Mouse (Mus musculus): Measurements from ENCODE around the gene Rad9a. TPM values are rescaled to one million over a fixed set of nuclear protein-coding genes. Genes with fewer than 3 reads are reported as not detected.
A peak's percentile ranks its signal among the peaks of the same experiment; 100 is the strongest.

Rad9a gene
- polyA plus RNA-seq, 1 experiment from 2014 or later = 38.1 TPM

GRCm38 (mm10) chr19:4191528-4192250 is 9.8 kb downstream of the Rad9a start, which contains the start of gene Ppp1ca:
Ppp1ca (plus strand) TSS chr19:4192065.
- Histone ChIP-seq H3K4me3 (peak within 1 kb of the TSS; percentile 92), H3K9ac (peak within 1 kb of the TSS; percentile 98), H3K4me1 (peaks cover 35% of the 10 kb centered on the region), H3K27me3 (no peaks in the 10 kb centered on the region), H3K36me3 (peaks cover 36% of the 10 kb centered on the region), H3K4me2 (replicated peaks) (peak within 1 kb of the TSS; percentile 98), H3K27ac (peak within 1 kb of the TSS; percentile 96), H3K9me3 (no peaks in the 10 kb centered on the region)
- 3% methylated on average over 45 of the region's 47 CpGs for WGBS
- ATAC-seq (ENCODE audit: low FRiP score, low read depth) = peak; percentile 91

GRCm38 (mm10) chr19:4190831-4191334 is 10.6 kb downstream of the Rad9a start, which contains the start of gene Tbc1d10c:
Tbc1d10c (minus strand) TSS chr19:4191284.
- H3K27ac ChIP-seq = peak within 1 kb of the TSS; percentile 96
- WGBS = 53% methylated on average over 4 of the region's 4 CpGs

DNA sequence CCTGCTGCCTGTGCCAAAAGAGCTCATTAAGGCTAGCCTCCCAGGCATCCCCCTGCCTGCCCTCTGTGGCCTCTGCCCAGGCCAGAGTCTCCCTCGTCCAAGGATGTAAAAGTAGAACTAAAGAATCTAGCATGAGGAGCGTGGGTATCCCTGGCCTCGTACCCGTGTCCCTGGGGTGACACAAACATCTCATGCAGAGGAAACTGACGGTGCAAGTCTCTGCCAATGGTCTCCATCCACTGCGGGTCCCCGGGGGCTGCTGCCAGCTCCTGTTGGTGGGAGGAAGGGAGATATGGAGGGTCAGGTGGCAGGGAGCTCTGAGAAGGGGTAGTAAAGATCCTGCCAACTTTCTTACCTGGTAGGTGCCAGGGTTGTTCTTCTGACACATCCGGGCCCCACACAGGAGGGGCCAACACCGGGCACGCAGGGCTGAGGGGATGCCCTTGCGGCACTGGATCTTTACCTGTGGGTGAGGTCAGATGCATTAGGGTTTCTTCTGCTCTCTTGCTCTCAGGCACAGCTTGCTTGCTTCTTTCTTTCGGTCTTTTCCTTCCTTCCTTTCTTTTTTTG is 12.3 kb downstream of the Rad9a start:
- H3K27ac ChIP-seq = no peak overlapping the region
- H3K4me3 ChIP-seq = no peak overlapping the region
- H3K9me3 ChIP-seq = no peaks in the 10 kb centered on the region
- peaks cover 37% of the 10 kb centered on the region for H3K4me1 ChIP-seq
- 82% methylated on average over 12 of the region's 12 CpGs for WGBS
- H3K36me3 ChIP-seq = peaks cover 11% of the 10 kb centered on the region
- no peaks in the 10 kb centered on the region for H3K27me3 ChIP-seq
- no peak overlapping the region for H3K9ac ChIP-seq
- no peak for ATAC-seq (ENCODE audit: low FRiP score, low read depth)
- H3K4me2 ChIP-seq (replicated peaks) = no peak overlapping the region

More at GRCm38 (mm10) chr19:4190831-4191334, 10.6 kb downstream of the Rad9a start, which contains the start of gene Tbc1d10c:
- H3K9ac ChIP-seq = peak within 1 kb of the TSS; percentile 98
- H3K36me3 ChIP-seq = peaks cover 28% of the 10 kb centered on the region
- no peaks in the 10 kb centered on the region for H3K27me3 ChIP-seq
- no peak for ATAC-seq (ENCODE audit: low FRiP score, low read depth)
- H3K4me3 ChIP-seq = peak within 1 kb of the TSS; percentile 92
- H3K4me2 ChIP-seq (replicated peaks) = peak within 1 kb of the TSS; percentile 98
- H3K4me1 ChIP-seq = peaks cover 27% of the 10 kb centered on the region
- no peaks in the 10 kb centered on the region for H3K9me3 ChIP-seq

- no peaks in the 10 kb centered on the region for H3K36me3 ChIP-seq
- H3K9me3 ChIP-seq = no peaks in the 10 kb centered on the region
- H3K27me3 ChIP-seq = no peaks in the 10 kb centered on the region
- no peak overlapping the region for H3K27ac ChIP-seq
- H3K4me3 ChIP-seq = no peak overlapping the region
- H3K9ac ChIP-seq = no peak overlapping the region
- 60% methylated on average over 3 of the region's 3 CpGs for WGBS
- H3K4me1 ChIP-seq = peaks cover 23% of the 10 kb centered on the region
- no peak overlapping the region for H3K4me2 ChIP-seq (replicated peaks)
- ATAC-seq (ENCODE audit: low FRiP score, low read depth) = no peak
Observed at GRCm38 (mm10) chr19:4187303-4187702, 14.2 kb downstream of the Rad9a start.

DNA sequence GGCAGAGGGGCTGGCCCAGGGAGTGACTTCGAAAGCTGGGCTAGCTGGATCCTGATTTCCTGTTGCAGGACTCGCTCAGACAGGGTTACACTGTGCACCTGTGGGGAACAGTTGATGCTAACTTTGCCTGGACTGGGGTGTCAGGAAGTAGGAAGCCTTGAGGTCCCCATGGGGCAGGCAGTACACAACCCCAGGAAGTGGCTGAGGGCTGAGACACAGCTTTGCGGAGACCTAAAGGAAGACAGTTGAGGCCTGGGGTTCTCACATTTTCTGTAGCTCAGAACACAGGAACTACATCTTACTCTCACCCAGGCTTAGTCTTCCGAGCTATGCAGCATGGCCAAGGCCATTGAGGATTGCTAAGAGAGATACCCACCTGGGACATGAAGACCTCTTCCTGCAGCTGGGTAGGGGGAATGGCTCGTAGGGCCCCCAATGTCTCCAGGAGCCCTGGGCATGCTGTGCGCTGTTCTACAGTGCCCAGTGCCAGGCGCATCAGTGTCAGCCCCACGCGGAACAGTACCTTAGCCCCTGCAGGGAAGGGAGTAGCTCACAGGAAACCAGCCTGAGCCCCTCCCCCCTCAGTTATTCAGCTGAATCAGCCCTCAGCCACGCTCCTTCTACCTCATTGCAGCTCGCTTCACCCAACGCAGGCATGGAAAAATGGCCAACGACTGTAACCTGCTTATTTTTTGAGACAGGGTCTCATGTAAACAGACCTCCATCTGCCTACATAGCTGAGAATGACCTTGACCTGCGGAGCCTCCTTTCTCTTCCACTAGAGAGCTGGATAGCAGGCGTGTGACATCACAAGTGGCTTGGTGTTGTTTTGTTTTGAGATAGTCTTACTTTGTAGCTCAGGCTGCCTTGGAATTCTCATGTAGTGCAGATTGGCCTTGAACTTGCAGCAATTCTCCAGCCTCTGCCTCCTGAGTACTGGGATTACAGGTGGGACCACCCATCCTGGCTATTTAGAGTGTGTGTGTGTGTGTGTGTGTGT is 16.2 kb downstream of the Rad9a start:
- no peak overlapping the region; the same call in 1 of the 2 replicates for H3K27ac ChIP-seq
- no peak for ATAC-seq (ENCODE audit: low FRiP score, low read depth)
- 0 out of 2 replicates have a peak overlapping the region, but pooled peaks have one; percentile 9 for H3K4me2 ChIP-seq (replicated peaks)
- no peaks in the 10 kb centered on the region for H3K9me3 ChIP-seq
- 59% methylated on average over 15 of the region's 15 CpGs for WGBS
- H3K36me3 ChIP-seq = no peaks in the 10 kb centered on the region
- H3K4me3 ChIP-seq = no peak overlapping the region
- H3K4me1 ChIP-seq = peaks cover 11% of the 10 kb centered on the region
- no peak overlapping the region; the same call in 1 of the 2 replicates for H3K9ac ChIP-seq
- no peaks in the 10 kb centered on the region for H3K27me3 ChIP-seq

GRCm38 (mm10) chr19:4183689-4184088 is 17.8 kb downstream of the Rad9a start:
- 79% methylated on average over 2 of the region's 2 CpGs for WGBS
- Histone ChIP-seq H3K9ac (no peak overlapping the region), H3K27ac (no peak overlapping the region), H3K4me3 (no peak overlapping the region), H3K9me3 (no peaks in the 10 kb centered on the region), H3K27me3 (no peaks in the 10 kb centered on the region), H3K4me2 (replicated peaks) (no peak overlapping the region), H3K36me3 (no peaks in the 10 kb centered on the region), H3K4me1 (peaks cover 11% of the 10 kb centered on the region)
- ATAC-seq (ENCODE audit: low FRiP score, low read depth) = no peak

DNA sequence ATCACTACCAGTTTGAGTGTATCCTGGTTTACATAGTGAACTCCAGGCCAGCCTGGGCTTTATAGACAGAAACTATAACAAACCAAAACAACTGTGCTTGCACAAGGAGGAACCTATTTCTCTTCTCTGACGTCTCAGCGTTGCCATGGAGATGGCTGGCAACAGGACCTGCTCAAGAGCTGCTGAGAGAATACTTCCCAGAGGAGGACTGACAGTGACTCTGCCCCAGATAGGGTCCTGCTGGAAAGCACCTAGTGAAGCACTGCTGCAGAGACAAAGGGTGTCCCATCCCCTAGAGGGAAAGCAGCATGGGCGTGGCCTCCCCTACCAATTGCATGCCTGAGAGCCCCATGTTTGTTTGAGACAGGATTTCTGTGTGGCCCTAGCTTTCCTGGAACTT is 19.6 kb downstream of the Rad9a start:
- Histone ChIP-seq H3K36me3 (no peaks in the 10 kb centered on the region), H3K9me3 (no peaks in the 10 kb centered on the region), H3K27ac (no peak overlapping the region), H3K4me2 (replicated peaks) (no peak overlapping the region), H3K4me1 (peaks cover 11% of the 10 kb centered on the region), H3K4me3 (no peak overlapping the region), H3K9ac (no peak overlapping the region), H3K27me3 (peaks cover 2% of the 10 kb centered on the region; the same call in 1 of the 2 replicates)
- WGBS = 37% methylated on average over 3 of the region's 3 CpGs
- no peak for ATAC-seq (ENCODE audit: low FRiP score, low read depth)

- Histone ChIP-seq H3K27ac (no peak overlapping the region), H3K36me3 (no peaks in the 10 kb centered on the region), H3K4me3 (no peak overlapping the region), H3K9ac (no peak overlapping the region), H3K4me1 (peaks cover 15% of the 10 kb centered on the region), H3K9me3 (no peaks in the 10 kb centered on the region), H3K27me3 (peaks cover 3% of the 10 kb centered on the region; the same call in 1 of the 2 replicates), H3K4me2 (replicated peaks) (no peak overlapping the region)
- no peak for ATAC-seq (ENCODE audit: low FRiP score, low read depth)
- 85% methylated on average over 7 of the region's 7 CpGs for WGBS
Observed at GRCm38 (mm10) chr19:4180411-4180810, 21.1 kb downstream of the Rad9a start.

GRCm38 (mm10) chr19:4175368-4175947 is 26.0 kb downstream of the Rad9a start, which contains the start of gene Carns1:
Carns1 (minus strand) TSS chr19:4175479.
- peak within 1 kb of the TSS; percentile 32 for H3K9ac ChIP-seq
- peaks cover 3% of the 10 kb centered on the region; the same call in 1 of the 2 replicates for H3K27me3 ChIP-seq
- H3K36me3 ChIP-seq = no peaks in the 10 kb centered on the region
- H3K4me2 ChIP-seq (replicated peaks) = peak within 1 kb of the TSS; percentile 51
- WGBS = 4% methylated on average over 11 of the region's 11 CpGs
- H3K27ac ChIP-seq = no peak within 1 kb of the TSS
- peaks cover 28% of the 10 kb centered on the region for H3K4me1 ChIP-seq
- 0 out of 2 replicates have a peak, but pooled peaks have one; percentile 49 for ATAC-seq (ENCODE audit: low FRiP score, low read depth)
- H3K4me3 ChIP-seq = peak within 1 kb of the TSS; percentile 3
- H3K9me3 ChIP-seq = no peaks in the 10 kb centered on the region

DNA sequence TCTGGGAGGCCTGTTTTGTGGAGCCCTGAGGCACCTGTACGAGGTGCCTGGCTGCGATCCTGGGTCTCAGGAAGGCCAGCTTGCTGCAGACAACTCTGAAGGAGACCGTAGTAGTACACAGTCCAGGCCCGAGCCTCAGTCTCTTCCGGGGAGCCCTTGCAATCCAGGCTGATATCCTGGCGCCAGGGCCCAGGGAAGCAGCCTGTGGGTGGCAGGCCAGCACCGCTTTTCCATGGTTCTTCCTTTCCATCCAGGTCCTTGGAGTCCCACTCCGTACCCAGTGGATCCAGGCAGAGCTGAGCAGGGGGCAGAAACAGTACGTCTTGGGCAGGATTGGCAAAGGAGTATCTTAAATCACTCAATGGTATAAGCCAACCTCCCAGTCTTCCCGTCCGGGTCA is 28.5 kb downstream of the Rad9a start:
- WGBS = 56% methylated on average over 11 of the region's 11 CpGs
- H3K36me3 ChIP-seq = no peaks in the 10 kb centered on the region
- peak overlapping the region; percentile 43; the same call in 1 of the 2 replicates for H3K9ac ChIP-seq
- H3K27ac ChIP-seq = no peak overlapping the region
- H3K4me2 ChIP-seq (replicated peaks) = no peak overlapping the region
- H3K9me3 ChIP-seq = no peaks in the 10 kb centered on the region
- peaks cover 3% of the 10 kb centered on the region; the same call in 1 of the 2 replicates for H3K27me3 ChIP-seq
- ATAC-seq (ENCODE audit: low FRiP score, low read depth) = no peak
- H3K4me3 ChIP-seq = no peak overlapping the region
- peaks cover 37% of the 10 kb centered on the region for H3K4me1 ChIP-seq

All from limb, embryonic 13.5 days (tissue).